Mouse (Mus musculus) heart, embryonic 11.5 days (tissue): ENCODE measurements around the gene Peak1. TPM values are rescaled to one million over a fixed set of nuclear protein-coding genes. Genes with fewer than 3 reads are reported as not detected.
"Not testable (repeated sequence)": the region's sequence is repeated elsewhere in the genome, so short reads cannot be mapped to it uniquely, and the experiment has no call there.

ENCODE experiments used
- ATAC-seq: fragments of 200-750 bp; cut with Nextera tagmentation; replicated peaks from 2 replicates; pipeline ENCODE4 v1.8.0; 2017; ENCODE audit warnings: moderate library complexity; ENCODE audit not compliant: insufficient number of reproducible peaks, low FRiP score, low TSS enrichment
- H3K27ac ChIP-seq: fragments of 300-500 bp; sonication (generic); 2 replicates; pipeline ENCODE4 v1.5.1; 2014; ENCODE audit warnings: mild to moderate bottlenecking, low read depth, low read length
- H3K27me3 ChIP-seq: fragments of 300-500 bp; sonication (generic); 2 replicates; pipeline ENCODE4 v1.6.1; 2014; ENCODE audit warnings: mild to moderate bottlenecking, low read length, mixed read lengths; ENCODE audit not compliant: control insufficient read depth, insufficient read depth
- H3K36me3 ChIP-seq: fragments of 300-500 bp; sonication (generic); 2 replicates; pipeline ENCODE4 v1.6.1; 2014; ENCODE audit warnings: mild to moderate bottlenecking, low read length, moderate library complexity, mixed read lengths; ENCODE audit not compliant: control insufficient read depth, insufficient read depth
- H3K4me1 ChIP-seq: fragments of 300-500 bp; sonication (generic); 2 replicates; pipeline ENCODE4 v1.6.1; 2014; ENCODE audit warnings: low read length; ENCODE audit not compliant: control insufficient read depth, insufficient read depth
- H3K4me2 ChIP-seq: fragments of 300-500 bp; sonication (generic); 2 replicates; pipeline ENCODE4 v1.6.1; 2014; ENCODE audit warnings: mild to moderate bottlenecking, moderate library complexity
- H3K4me3 ChIP-seq: fragments of 300-500 bp; sonication (generic); 2 replicates; pipeline ENCODE4 v1.5.1; 2014; ENCODE audit warnings: low read depth, low read length
- H3K9ac ChIP-seq: fragments of 300-500 bp; sonication (generic); 2 replicates; pipeline ENCODE4 v1.6.1; 2014; ENCODE audit warnings: mild to moderate bottlenecking, low read depth, low read length, moderate library complexity
- H3K9me3 ChIP-seq: fragments of 300-500 bp; sonication (generic); replicated peaks from 2 replicates; pipeline ENCODE4 v1.6.1; 2016; ENCODE audit warnings: low read length; ENCODE audit not compliant: control insufficient read depth
- WGBS: fragments of 180-500 bp; shearing (Covaris S2); extraction: QIAGEN DNeasy Blood & Tissue Kit; methylation state at CpG from one replicate; pipeline ENCODE4 v1.1.7; 2014; ENCODE audit not compliant: insufficient replicate concordance; 5-methylcytosine and 5-hydroxymethylcytosine counted together
- polyA plus RNA-seq: library from polyadenylated mRNA; unstranded; fragments of >200 nt; fragmentation: Nextera tagmentation; extraction: Ambion mirVana; gene quantifications from 2 replicates; pipeline ENCODE4 v1.2.1, GENCODE M21; 2014

Gene Peak1
- polyA plus RNA-seq, 1 experiment from 2014 or later: 16.1 TPM

- no peak overlapping the region for H3K4me2 ChIP-seq
- H3K27me3 ChIP-seq: no peaks in the 10 kb centered on the region
- H3K9ac ChIP-seq: no peak overlapping the region
- WGBS: 79% methylated on average over 2 of the region's 2 CpGs
- no peaks in the 10 kb centered on the region for H3K4me1 ChIP-seq
- peaks cover 5% of the 10 kb centered on the region for H3K36me3 ChIP-seq
- H3K9me3 ChIP-seq: no peaks in the 10 kb centered on the region
- no peak for ATAC-seq
- H3K27ac ChIP-seq: no peak overlapping the region
- H3K4me3 ChIP-seq: no peak overlapping the region
These were observed 35.4 kb upstream of the Peak1 start for GRCm38 (mm10) chr9:56453038-56453815.

- Histone ChIP-seq H3K4me3 (no peak overlapping the region), H3K4me2 (no peak overlapping the region), H3K27ac (no peak overlapping the region), H3K9ac (no peak overlapping the region), H3K36me3 (0 out of 2 replicates have a peak, but pooled peaks cover 2% of the 10 kb centered on the region), H3K9me3 (no peaks in the 10 kb centered on the region), H3K27me3 (no peaks in the 10 kb centered on the region), H3K4me1 (no peaks in the 10 kb centered on the region)
- 88% methylated on average over 6 of the region's 6 CpGs for WGBS
- no peak for ATAC-seq
These were observed 33.7 kb upstream of the Peak1 start for GRCm38 (mm10) chr9:56451570-56451969.

- H3K4me2 ChIP-seq: no peak overlapping the region
- no peaks in the 10 kb centered on the region for H3K4me1 ChIP-seq
- H3K9me3 ChIP-seq: no peaks in the 10 kb centered on the region
- no peak overlapping the region for H3K27ac ChIP-seq
- no peak overlapping the region for H3K9ac ChIP-seq
- H3K27me3 ChIP-seq: no peaks in the 10 kb centered on the region
- no peak for ATAC-seq
- H3K4me3 ChIP-seq: no peak overlapping the region
- no peaks in the 10 kb centered on the region for H3K36me3 ChIP-seq
- WGBS: 61% methylated on average over 7 of the region's 7 CpGs
These were observed 21.8 kb upstream of the Peak1 start for GRCm38 (mm10) chr9:56439699-56440098.

- H3K4me3 ChIP-seq, H3K36me3 ChIP-seq, ATAC-seq, H3K27me3 ChIP-seq, H3K4me2 ChIP-seq, H3K9me3 ChIP-seq, H3K9ac ChIP-seq, H3K27ac ChIP-seq, H3K4me1 ChIP-seq: not testable (repeated sequence)
- 82% methylated on average over 20 of the region's 29 CpGs for WGBS
These were observed 19.5 kb upstream of the Peak1 start for GRCm38 (mm10) chr9:56437300-56437892.

- 90% methylated on average over 5 of the region's 5 CpGs for WGBS
- H3K4me1 ChIP-seq: no peaks in the 10 kb centered on the region
- H3K36me3 ChIP-seq: no peaks in the 10 kb centered on the region
- H3K27me3 ChIP-seq: no peaks in the 10 kb centered on the region
- no peaks in the 10 kb centered on the region for H3K9me3 ChIP-seq
- H3K9ac ChIP-seq: no peak overlapping the region
- H3K4me2 ChIP-seq: no peak overlapping the region
- no peak overlapping the region for H3K4me3 ChIP-seq
- ATAC-seq: no peak
- no peak overlapping the region for H3K27ac ChIP-seq
These were observed 18.1 kb upstream of the Peak1 start for GRCm38 (mm10) chr9:56435821-56436526.

- H3K4me1 ChIP-seq: peaks cover 8% of the 10 kb centered on the region
- ATAC-seq: no peak
- H3K27ac ChIP-seq: no peak overlapping the region
- no peaks in the 10 kb centered on the region for H3K36me3 ChIP-seq
- H3K4me3 ChIP-seq: no peak overlapping the region
- H3K9ac ChIP-seq: no peak overlapping the region
- H3K27me3 ChIP-seq: no peaks in the 10 kb centered on the region
- H3K9me3 ChIP-seq: no peaks in the 10 kb centered on the region
- 73% methylated on average over 4 of the region's 4 CpGs for WGBS
- H3K4me2 ChIP-seq: no peak overlapping the region
These were observed 7.0 kb upstream of the Peak1 start for GRCm38 (mm10) chr9:56424861-56425260.

GRCm38 (mm10) chr9:56421991-56422390 lies 4.1 kb upstream of the Peak1 start:
- ATAC-seq: no peak
- WGBS: 80% methylated on average over 5 of the region's 5 CpGs

GRCm38 (mm10) chr9:56420892-56421601 lies 3.2 kb upstream of the Peak1 start:
- no peak overlapping the region for H3K9ac ChIP-seq
- no peaks in the 10 kb centered on the region for H3K36me3 ChIP-seq
- no peak for ATAC-seq
- H3K27ac ChIP-seq: no peak overlapping the region
- H3K4me2 ChIP-seq: no peak overlapping the region
- peaks cover 16% of the 10 kb centered on the region for H3K4me1 ChIP-seq
- H3K4me3 ChIP-seq: no peak overlapping the region
- H3K27me3 ChIP-seq: no peaks in the 10 kb centered on the region
- no peaks in the 10 kb centered on the region for H3K9me3 ChIP-seq
- WGBS: 66% methylated on average over 9 of the region's 9 CpGs

More at GRCm38 (mm10) chr9:56421991-56422390, 4.1 kb upstream of the Peak1 start:
- no peaks in the 10 kb centered on the region for H3K36me3 ChIP-seq
- H3K4me1 ChIP-seq: peaks cover 10% of the 10 kb centered on the region
- H3K27me3 ChIP-seq: no peaks in the 10 kb centered on the region
- no peak overlapping the region for H3K4me3 ChIP-seq
- no peaks in the 10 kb centered on the region for H3K9me3 ChIP-seq
- no peak overlapping the region for H3K9ac ChIP-seq
- H3K27ac ChIP-seq: no peak overlapping the region
- H3K4me2 ChIP-seq: no peak overlapping the region
